Mouse (Mus musculus) lung, adult 18-20 months (tissue): ENCODE measurements around the gene Ivns1abp.
"Not testable (repeated sequence)": the region's sequence is repeated elsewhere in the genome, so short reads cannot be mapped to it uniquely, and the experiment has no call there.

Experiments used
- DNase-seq, 2 experiments: peaks; one replicate each; pipeline ENCODE4 v3.0.0; 2022; ENCODE audit warnings: mixed read lengths in 2 of 2

Gene Ivns1abp

DNA sequence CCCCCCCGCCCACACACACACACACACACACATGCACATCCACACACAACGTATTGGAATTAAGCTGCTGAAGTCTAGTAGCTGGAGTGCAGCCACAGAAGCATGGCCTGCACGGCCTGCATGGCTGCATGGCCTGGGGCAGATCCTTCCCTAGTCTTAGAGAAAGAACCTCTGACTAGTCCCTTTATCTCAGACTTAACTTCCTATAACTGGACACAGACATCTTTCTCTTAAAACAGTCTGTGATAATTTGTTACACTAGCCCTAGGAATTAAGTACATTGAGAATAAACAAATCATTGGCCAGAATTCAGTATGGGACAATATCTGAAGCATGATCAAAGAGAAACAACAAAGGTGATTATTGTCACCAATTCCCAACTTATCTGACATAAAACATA, 2.0 kb upstream of the Ivns1abp start:
- no peak for DNase-seq

DNA sequence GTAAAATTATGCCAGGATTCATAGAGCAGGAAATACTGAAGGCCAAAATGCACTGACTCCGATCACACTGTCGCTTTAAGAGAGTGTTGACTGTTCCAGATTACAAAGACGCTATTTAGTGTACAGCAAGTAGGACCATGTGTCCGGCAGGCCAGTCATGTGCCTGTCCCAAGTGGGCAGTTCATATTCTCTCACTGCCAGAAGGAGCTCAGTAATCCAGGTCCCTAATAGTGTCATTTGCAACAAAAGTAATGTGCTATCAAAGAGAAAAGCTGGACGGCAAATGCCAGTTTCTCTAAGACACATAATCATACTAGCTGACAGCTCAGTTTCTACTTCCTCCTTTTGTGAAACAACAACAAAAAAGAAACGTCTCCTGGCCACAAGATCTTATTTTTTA, 1.3 kb upstream of the Ivns1abp start:
- DNase-seq, result peak; percentile 30 to 53

DNA sequence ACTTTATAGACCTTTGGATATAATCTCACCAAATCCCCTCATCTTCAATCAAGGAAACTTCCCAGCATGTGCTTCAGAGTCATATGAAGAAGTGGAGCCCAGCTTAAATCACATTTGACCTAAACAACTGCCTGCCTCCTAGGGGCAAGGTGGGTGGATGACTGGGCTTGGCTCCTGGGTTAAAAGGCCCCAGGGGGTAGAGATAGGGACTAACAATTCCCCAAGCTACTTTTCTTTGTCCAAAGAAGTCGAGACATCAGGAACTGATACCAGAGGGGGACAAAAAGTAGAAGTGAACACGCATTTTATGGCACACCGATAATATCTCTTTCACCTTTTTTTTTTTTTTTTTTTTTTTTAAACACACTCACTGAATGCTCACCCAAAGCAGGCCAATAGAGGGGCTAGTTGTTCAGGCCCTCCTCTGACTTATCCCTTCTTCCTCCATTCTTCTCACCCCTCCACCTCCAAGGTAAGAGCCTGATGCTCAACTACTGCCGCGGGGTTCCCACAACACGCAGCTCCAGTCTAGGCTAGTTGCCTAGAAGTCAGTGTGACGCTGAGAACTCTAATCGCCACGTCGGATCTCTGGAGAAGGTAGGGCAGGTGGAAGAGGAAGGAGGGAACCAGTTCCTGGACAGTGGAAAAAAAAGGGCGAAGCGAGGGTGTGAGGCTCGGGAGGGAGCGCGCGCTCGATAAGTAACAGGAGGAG, 550 bp upstream of the Ivns1abp start:
- DNase-seq, result peak in 1 of 2 experiments; percentile 26

DNA sequence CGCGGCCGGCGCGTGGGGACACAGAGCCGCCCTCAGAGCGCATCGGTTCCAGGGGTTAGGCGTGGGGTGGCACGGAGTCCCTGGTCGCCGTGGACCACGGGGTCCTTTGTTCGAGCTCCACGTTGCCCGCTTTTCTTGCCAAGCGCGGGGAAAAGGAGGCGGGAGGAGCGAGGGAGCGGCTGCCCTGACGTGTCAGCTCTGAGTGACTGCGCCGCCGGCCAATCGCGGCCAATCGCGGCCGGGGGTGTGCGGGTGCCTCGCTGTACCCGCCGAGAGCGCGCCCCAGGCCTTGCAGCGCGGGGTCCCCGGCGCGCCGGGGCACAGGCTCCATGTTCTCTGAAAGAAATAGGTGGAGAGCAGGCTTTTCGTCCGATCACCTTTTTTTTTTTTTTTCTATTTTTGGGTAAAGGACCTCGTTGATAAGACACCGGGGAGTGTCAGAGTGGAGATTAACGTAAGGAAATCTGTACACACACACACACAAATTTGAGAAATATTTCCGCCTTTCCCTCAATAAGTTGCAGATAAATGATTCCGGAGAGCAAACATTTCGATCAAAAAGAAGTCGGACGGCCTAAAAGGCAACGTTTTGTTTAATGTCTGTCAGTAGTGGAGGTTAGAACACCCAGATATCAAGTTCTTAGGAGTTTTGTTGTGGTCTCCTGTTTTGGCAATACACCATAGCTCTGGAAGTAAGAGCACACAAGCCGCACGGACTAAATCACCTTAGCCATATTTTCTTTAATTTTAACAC, 1.0 kb downstream of the Ivns1abp start:
- peak; percentile 95 to 96 for DNase-seq

GRCm38 (mm10) chr1:151345863-151346195, 1.6 kb downstream of the Ivns1abp start:
- DNase-seq, result no peak

- DNase-seq, result no peak
Measured at GRCm38 (mm10) chr1:151346681-151347127, 2.4 kb downstream of the Ivns1abp start.

GRCm38 (mm10) chr1:151348293-151348692, 4.0 kb downstream of the Ivns1abp start:
- DNase-seq, result not testable (repeated sequence)

DNA sequence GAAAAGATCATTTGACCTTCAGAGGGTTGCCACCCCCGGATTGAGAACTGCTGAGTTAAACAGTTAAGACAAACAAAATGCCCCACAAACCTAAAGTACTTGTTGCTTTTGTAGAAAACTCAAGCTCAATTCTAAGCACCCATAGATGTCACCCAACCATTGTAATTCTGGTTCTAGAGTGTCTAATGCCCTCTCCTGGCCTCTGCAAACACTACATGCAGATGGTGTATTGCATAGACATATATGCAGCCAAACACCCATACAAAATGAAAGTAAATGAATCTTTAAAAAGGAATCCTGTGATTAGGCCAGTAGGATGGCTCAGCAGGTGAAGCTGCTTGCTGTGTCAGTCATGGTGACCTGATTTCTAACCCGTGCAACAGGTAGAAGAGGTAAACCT, 8.6 kb downstream of the Ivns1abp start:
- peak; percentile 23 to 40 for DNase-seq

DNA sequence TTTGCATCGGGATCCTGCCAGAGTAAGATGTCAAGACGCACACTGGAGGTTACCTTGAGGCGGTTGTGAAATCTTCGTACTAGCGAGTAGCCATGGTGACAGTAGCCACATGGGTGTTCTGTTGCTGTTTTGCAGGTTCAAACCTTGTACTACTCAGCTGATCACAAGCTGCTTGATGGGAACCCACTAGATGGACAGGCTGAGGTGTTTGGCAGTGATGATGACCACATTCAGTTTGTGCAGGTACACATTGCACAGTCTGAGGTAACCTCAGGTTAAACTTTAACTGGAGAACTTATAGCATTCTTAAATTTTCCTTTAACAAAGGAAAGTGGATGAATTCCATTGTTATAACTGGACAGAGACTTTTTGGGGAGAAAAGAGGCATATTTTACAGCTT, 11.7 kb downstream of the Ivns1abp start:
- DNase-seq, result no peak

DNA sequence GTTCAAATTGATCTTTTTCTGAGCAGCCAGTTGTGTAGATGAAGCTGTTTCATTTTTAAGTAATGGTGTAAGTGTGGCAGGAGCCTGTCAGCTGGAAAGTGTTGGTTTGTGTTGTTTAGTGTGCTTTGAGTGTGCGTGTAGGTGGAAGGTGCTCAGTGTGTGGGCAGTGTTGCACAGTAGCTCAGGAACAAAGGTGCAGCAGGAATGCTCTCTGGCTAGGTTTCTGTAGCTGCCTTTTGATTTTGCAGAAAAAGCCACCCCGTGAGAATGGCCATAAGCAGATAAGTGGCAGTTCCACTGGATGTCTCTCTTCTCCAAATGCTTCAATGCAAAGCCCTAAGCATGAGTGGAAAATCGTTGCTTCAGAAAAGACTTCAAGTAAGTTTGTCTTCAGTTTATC, 15.1 kb downstream of the Ivns1abp start:
- DNase-seq, result no peak

DNA sequence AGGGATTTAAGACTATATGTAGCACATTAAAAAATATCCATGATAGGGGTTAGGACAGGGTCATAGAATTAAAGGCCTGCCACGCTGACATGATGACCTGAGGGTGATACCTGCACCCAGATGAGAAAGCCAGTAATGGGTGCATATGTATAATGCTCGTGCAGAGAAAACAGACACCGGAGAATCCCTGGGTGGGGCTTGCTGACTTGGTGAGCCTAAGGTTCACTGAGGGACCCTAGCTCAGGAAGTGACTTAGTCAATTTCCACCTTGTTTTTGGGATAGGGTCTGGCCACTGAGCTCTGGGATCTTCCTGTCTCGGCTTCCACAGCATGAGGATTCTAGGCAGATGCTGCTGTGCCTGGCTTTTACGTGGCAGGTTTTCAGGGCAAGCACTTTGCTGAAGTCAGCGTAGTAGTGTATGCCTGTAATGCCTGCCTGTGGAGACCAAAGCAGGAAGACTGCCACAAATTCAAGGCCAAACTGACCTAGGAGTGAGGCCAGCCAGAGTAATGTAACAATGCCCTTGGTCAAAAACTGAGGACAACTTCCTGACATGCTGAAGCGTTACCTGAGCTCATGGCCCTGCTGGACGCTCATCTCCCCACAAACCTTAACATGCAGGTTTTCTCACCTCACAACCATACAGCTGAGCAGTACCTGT, 22.8 kb downstream of the Ivns1abp start:
- no peak for DNase-seq

GRCm38 (mm10) chr1:151367721-151368324, 23.5 kb downstream of the Ivns1abp start:
- no peak for DNase-seq

DNA sequence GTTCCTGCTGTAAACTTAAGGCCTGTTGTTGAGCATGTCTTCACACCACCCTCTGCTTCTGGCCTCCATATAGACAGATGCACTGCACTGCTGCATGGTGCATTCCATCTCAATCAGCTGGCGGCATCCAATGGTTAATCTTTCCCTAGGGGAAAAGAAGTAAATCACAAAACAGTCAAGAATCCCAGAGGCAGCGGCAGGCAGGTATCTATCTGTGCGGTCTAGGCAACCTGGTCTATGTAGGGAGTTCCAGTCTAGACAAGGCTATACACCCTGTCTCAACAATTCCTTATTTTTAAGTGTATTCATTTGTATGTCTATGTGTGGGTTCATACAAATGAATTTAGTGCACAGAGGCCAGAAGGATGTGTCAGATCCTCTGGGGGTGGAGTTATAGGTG, 24.2 kb downstream of the Ivns1abp start:
- no peak for DNase-seq

DNA sequence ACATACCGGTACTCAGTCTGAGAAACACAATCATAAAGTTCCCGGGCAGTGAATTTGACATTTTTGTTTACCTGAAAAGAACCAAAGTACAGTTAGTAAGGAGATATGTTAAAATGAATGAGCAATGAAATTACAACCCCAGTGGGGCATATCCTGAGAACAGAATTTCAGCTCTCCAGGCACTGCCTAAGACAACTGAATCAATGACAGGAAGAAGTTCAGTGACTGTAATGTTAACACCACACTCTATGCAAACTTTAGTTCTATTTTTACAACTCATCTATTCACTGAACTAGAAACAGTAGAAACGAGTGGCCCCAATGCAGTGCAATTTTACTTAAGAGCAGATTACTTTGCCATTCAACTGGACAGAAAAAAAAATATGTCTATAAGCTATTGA, 26.3 kb downstream of the Ivns1abp start:
- DNase-seq, result no peak

DNA sequence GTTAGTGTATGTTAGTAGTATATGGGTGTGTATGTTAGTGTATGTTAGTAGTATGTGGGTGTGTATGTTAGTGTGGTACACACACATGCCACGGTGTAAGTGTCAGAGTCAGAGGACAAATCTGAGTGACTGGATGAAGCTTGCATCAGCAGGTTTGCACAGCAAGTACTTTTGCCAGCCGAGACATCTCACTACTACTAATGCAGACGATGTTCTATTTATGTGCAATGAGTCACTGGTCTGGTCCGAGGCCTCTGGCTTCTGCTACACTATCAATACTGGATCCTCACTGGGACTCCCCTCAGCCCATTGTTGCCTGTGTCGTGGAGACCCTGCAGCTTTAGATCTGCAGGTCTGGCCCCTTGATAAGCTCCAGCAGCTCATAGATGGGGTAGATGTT, 27.3 kb downstream of the Ivns1abp start:
- no peak for DNase-seq

- no peak for DNase-seq
Measured at GRCm38 (mm10) chr1:151372823-151373222, 28.5 kb downstream of the Ivns1abp start.

DNA sequence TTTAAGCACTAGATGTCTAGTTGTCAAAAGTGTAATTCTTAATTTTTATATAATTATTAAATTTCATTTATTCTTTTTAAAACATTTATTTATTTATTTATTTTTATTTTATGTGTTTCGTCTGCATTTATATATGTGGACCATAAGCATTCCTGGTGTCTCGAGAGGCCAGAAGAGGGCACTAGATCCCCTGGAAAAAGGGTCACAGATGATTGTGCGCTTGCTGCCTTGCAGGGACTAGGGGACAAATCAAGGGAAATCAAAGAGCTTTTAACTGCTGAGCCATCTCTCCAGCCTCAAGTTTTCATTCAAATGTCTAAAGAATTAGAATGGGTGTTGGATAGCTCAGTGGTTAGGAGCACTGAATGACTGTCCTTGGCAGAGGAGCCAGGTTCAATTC, 33.1 kb downstream of the Ivns1abp start:
- DNase-seq, result no peak

GRCm38 (mm10) chr1:151390029-151390428, 45.8 kb downstream of the Ivns1abp start:
- peak in 1 of 2 experiments; percentile 15 for DNase-seq

GRCm38 (mm10) chr1:151409827-151410226, 65.5 kb downstream of the Ivns1abp start:
- no peak for DNase-seq
